Mouse (Mus musculus): ENCODE results near the gene Tbc1d9b.
A peak's percentile ranks its signal among the peaks of the same experiment; 100 is the strongest.

The Tbc1d9b gene

GRCm38 (mm10) chr11:50210505-50211151 is 79.4 kb downstream of the Tbc1d9b start, which contains the start of the genes Sqstm1 and Mgat4b:
TSS of gene Sqstm1 (minus strand) at chr11:50210827.
TSS of gene Mgat4b (plus strand) at chr11:50210890.
- peak; percentile 79 for DNase-seq (ENCODE audit: low spot score)

- DNase-seq (ENCODE audit: low spot score) = no peak
These were observed 80.3 kb downstream of the Tbc1d9b start for GRCm38 (mm10) chr11:50211322-50212059.

DNA sequence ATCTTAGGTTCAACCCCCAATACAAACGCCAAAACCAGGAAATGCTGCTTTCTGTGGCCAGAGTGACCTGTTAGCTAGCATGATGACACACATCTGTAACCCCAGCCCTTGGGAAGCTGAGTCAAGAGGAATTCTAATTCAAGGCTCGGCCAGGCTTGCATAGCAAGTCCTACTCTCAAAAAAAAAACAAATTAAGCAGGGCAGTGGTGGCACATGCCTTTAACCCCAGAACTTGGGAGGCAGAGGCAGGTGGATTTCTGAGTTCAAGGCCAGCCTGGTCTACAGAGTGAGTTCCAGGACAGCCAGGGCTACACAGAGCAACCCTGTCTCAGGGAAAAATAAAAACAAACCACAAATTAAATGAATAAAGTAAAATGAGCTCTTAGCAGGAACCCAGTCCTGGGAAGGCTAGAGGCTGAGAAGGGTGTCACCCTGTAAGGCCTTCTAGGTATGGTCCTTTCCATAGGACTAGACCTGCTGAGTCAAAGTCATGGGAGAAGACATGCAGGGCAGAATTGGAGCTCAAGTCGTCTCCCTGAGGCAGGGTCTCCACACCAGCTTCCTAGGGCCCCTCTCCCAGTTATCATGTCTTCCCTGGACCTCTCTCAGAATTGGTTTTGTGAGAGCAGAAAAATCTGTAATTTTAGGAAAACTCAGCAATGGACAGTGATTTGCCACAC is 81.0 kb downstream of the Tbc1d9b start:
- no peak for DNase-seq (ENCODE audit: low spot score)

DNA sequence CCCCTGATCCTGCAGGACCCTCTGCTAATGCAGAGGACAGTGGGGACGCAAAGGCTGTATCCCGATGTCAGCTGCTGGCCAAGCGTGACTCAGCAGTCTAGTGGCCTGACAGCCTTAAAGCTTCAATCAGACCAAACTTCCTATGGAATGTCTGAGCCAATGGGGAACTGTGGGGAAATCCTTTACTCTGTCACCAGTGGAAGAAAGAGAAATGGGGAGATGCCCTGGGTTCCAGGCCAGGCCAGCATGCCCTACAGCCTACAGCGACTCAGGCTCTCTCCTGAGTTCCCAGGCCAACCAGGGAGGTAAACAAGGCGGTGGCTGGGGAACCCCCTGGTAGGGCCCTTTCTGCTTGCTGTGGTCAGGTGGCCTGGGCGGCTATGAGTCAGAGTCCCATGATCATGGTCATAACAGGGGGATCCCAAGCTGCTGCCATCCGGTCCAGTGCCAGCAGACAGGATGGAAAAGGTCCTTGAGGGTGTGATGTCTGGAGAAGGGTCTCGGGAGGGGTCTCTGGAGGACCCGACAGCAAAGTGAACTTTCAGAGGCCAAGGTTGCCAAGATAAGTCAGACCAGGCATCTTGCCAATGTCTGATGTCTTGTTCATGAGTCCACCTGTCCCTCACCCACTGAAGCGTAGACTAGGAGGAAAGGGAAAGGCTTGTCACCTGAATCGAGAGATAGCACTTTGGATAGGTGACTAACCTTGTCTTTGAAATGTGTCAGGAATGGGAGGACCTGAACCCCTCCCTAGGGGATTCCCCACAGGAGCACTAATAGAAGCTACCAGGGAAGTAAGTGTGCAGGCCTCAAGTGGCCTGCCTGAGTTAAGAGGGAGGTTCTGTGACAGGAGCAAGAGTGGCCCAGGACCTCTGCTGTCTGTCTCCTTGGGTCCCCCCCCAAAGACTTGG is 81.9 kb downstream of the Tbc1d9b start:
- no peak for DNase-seq (ENCODE audit: low spot score)

DNA sequence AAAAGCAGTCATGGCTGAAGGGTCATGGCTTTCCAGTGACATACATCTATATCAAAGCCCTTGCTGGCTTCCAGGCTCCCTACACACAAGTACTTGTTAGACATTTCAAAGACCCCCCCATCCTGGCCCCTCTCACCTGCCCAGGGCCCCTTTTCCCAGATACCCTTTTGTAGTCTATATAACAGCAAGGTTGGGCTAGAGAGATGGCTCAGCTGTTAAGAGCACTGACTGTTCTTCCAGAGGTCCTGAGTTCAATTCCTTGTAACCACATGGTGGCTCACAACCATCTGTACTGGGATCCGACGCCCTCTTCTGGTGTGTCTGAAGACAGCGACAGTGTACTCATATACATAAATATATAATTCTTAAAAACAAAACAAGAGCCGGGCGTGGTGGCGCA is 83.4 kb downstream of the Tbc1d9b start:
- DNase-seq (ENCODE audit: low spot score) = no peak

- no peak for DNase-seq (ENCODE audit: low spot score)
These were observed 84.4 kb downstream of the Tbc1d9b start for GRCm38 (mm10) chr11:50215633-50216032.

DNA sequence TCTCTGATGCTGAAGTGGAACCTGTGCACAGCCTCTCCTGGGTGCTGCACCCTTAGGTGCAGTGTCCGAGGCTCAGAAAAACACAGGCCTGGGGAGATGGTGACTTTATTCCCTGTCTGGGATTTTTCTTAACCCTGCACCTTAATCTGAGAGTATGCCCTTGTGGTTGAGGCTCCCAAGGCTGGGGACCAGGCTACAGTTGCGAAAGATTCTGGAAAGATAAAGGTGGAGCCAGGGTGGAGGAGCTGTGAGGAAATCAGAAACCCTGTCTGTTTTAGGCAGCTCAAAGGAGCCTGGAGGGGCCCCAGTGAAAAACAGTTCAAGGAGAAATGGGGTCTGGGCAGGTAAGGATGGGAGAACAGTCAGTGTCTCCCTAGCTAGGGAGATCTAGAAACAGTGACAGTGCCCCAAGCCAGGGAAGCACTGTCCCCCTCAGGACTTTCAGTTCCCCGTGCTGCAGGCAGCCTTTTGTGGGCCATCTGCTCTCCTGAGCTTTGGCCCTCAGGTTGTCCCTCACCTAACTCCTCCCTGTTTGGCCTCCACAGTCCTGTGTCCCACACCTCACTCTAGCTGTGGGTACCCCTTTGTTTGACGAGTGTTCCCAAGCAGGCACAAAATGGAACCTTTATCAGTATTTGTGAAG is 85.6 kb downstream of the Tbc1d9b start:
- DNase-seq (ENCODE audit: low spot score) = no peak

GRCm38 (mm10) chr11:50217811-50218210 is 86.6 kb downstream of the Tbc1d9b start:
- no peak for DNase-seq (ENCODE audit: low spot score)

- no peak for DNase-seq (ENCODE audit: low spot score)
These were observed 88.6 kb downstream of the Tbc1d9b start for GRCm38 (mm10) chr11:50219833-50220232.

Measured in c-Kit-positive CD71-positive TER-119-positive erythroid progenitor cells, embryonic 14.5 days (primary cell).